Mouse (Mus musculus) limb, embryonic 14.5 days (tissue): Measurements from ENCODE around the gene Sox8. TPM values are rescaled to one million over a fixed set of nuclear protein-coding genes. Genes with fewer than 3 reads are reported as not detected.

Source experiments
- ATAC-seq: fragments of 200-750 bp; cut with Nextera tagmentation; 2 replicates; pipeline ENCODE4 v1.8.0; 2017; ENCODE audit warnings: low read depth, moderate number of reproducible peaks, moderate TSS enrichment; ENCODE audit not compliant: low FRiP score
- DNase-seq: peaks from one replicate; pipeline ENCODE4 v3.0.0-alpha.2; 2015; ENCODE audit warnings: low spot score
- H3K27ac ChIP-seq: fragments of 300-500 bp; sonication (generic); replicated peaks from 2 replicates; pipeline ENCODE4 v1.5.1; 2014; ENCODE audit warnings: low read depth, mild to moderate bottlenecking, low read length, moderate library complexity, mixed read lengths
- H3K27me3 ChIP-seq: fragments of 300-500 bp; sonication (generic); 2 replicates; pipeline ENCODE4 v1.6.1; 2014; ENCODE audit warnings: low read length, mixed read lengths; ENCODE audit not compliant: control insufficient read depth, insufficient read depth
- H3K36me3 ChIP-seq: fragments of 300-500 bp; sonication (generic); 2 replicates; pipeline ENCODE4 v1.6.1; 2014; ENCODE audit warnings: mild to moderate bottlenecking, low read length, moderate library complexity, mixed read lengths; ENCODE audit not compliant: control insufficient read depth, insufficient read depth
- H3K4me1 ChIP-seq: fragments of 300-500 bp; sonication (generic); 2 replicates; pipeline ENCODE4 v1.6.1; 2014; ENCODE audit warnings: antibody characterized with exemption, low read length, mixed read lengths; ENCODE audit not compliant: control insufficient read depth, insufficient read depth
- H3K4me2 ChIP-seq: fragments of 300-500 bp; sonication (generic); replicated peaks from 2 replicates; pipeline ENCODE4 v1.6.1; 2014; ENCODE audit warnings: low read depth, mild to moderate bottlenecking, low read length, moderate library complexity; ENCODE audit not compliant: severe bottlenecking
- H3K4me3 ChIP-seq: fragments of 300-500 bp; sonication (generic); replicated peaks from 2 replicates; pipeline ENCODE4 v1.5.1; 2014; ENCODE audit warnings: low read length
- H3K9ac ChIP-seq: fragments of 300-500 bp; sonication (generic); 2 replicates; pipeline ENCODE4 v1.6.1; 2014; ENCODE audit warnings: mild to moderate bottlenecking, low read depth, low read length, moderate library complexity; ENCODE audit not compliant: severe bottlenecking
- H3K9me3 ChIP-seq: fragments of 300-500 bp; sonication (generic); 2 replicates; pipeline ENCODE4 v1.6.1; 2016; ENCODE audit warnings: low read length; ENCODE audit not compliant: control insufficient read depth
- POLR2A ChIP-seq: fragments of 200-500 bp; IDR thresholded peaks from 2 replicates; pipeline ENCODE4 v1.8.0; 2012; ENCODE audit warnings: inconsistent platforms, mild to moderate bottlenecking, moderate library complexity, borderline replicate concordance; ENCODE audit not compliant: insufficient read depth, insufficient read length; ENCODE audit errors: extremely low read depth
- WGBS: fragments of 180-500 bp; shearing (Covaris S2); extraction: QIAGEN DNeasy Blood & Tissue Kit; methylation state at CpG from one replicate; pipeline ENCODE4 v1.1.7; 2014; 5-methylcytosine and 5-hydroxymethylcytosine counted together
- polyA plus RNA-seq, 2 experiments: library from polyadenylated mRNA; depleted of rRNA in 1 of 2; stranded (reverse) in 1 of 2; unstranded in 1 of 2; fragments of >200 nt; fragmentation: Nextera tagmentation in 1 of 2; extraction: Ambion mirVana in 1 of 2; gene quantifications; 2 replicates each; pipeline versions ENCODE4 v1.2.1 to v1.2.3; 2012 to 2014

Sox8 gene
- polyA plus RNA-seq, 2 experiments = 16.3 to 16.7 TPM

DNA sequence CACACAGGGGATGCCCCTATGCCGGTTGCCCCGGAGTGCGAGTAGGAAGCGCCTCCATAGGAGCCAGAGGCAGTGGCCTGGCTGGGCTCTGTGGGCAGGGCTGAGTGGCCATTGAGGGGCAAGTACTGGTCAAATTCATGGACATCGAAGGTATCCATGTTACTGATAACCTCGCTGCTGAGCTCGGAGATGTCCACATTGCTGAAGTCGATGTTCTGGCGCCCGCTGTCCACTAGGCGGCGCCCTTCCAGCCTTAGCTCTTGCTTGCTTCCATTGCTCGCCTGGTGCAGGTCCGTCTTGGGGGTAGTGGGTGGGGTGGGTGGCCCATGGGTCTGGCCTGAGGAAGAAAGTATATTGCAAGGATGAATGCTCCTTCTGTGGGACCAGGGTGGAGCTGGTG, 2.7 kb downstream of the Sox8 start:
- Histone ChIP-seq H3K4me1 (peaks cover 30% of the 10 kb centered on the region), H3K4me2 (peak overlapping the region; percentile 99), H3K9ac (no peak overlapping the region), H3K9me3 (no peaks in the 10 kb centered on the region), H3K36me3 (no peaks in the 10 kb centered on the region; the same call in 1 of the 2 replicates), H3K4me3 (peak overlapping the region; percentile 56; the same call in 1 of the 2 replicates), H3K27ac (0 out of 2 replicates have a peak overlapping the region, but pooled peaks have one; percentile 26), H3K27me3 (peaks cover 21% of the 10 kb centered on the region)
- peak; percentile 13; the same call in 1 of the 2 replicates for ATAC-seq
- peak; percentile 76 for DNase-seq
- TF ChIP-seq POLR2A = no peak
- 24% methylated on average over 14 of the region's 14 CpGs for WGBS

DNA sequence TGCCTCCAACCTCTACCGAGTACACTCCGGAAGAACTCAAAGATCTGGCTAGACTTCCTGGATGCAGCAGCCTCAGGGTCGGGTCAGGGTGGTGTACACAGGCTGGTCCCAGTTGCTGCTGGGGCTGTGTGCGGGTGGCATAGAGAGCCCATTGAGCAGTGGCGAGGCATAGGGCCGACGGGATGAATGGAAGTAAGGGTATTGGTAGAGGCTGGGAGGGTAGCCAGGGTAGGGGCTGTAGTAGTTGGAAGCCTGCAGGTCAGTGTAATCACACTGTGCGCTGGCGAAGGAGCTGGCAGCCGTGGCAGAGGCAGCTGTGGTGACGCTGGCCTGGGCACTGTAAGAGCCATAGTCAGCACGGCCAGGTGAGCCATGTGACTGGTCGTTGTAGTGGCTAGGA, 3.2 kb downstream of the Sox8 start:
- Histone ChIP-seq H3K4me2 (peak overlapping the region; percentile 99; the same call in 1 of the 2 replicates), H3K36me3 (no peaks in the 10 kb centered on the region; the same call in 1 of the 2 replicates), H3K27me3 (peaks cover 21% of the 10 kb centered on the region), H3K27ac (no peak overlapping the region), H3K9ac (no peak overlapping the region), H3K4me1 (peaks cover 30% of the 10 kb centered on the region), H3K4me3 (no peak overlapping the region), H3K9me3 (no peaks in the 10 kb centered on the region)
- DNase-seq (no peak), ATAC-seq (no peak)
- no peak for TF ChIP-seq POLR2A
- 81% methylated on average over 11 of the region's 13 CpGs for WGBS

DNA sequence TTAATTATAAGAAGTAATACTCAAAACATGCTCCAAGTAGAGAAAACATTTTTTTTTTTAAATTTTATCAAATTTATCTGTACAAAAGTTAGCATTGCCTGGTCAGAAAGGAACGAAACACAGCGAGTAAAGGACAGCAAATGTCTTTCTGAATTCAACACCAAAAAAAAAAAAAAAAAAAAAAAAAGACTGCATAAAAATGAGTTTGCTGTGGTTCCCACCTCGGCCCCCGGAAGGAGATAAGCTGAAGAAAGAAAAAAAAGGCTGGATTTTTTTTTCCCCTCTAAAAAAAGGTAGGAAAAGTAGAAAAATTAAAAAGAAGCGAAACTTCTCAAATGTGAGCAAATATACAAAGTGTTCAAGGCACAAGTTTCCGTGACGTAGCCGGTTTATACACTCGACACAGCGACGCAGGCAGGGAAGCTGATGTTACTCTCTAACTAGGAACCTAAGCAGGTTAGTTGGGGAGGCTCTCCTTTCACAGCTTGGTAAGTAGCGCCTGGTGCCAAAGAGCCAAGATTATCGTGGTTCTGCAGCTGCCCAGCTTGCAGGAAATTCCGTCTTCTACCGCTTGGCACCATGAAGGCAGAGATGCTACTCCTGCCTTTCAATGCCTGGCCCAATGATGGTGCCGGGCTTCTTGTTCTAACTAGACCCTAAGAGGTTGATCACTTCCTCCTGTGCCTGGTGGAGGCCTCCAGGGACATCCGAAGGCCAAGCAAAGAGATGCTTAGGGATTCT, 4.5 kb downstream of the Sox8 start:
- Histone ChIP-seq H3K4me2 (0 out of 2 replicates have a peak overlapping the region, but pooled peaks have one; percentile 13), H3K4me3 (no peak overlapping the region), H3K27me3 (peaks cover 15% of the 10 kb centered on the region), H3K27ac (no peak overlapping the region), H3K9ac (no peak overlapping the region; the same call in 1 of the 2 replicates), H3K4me1 (peaks cover 30% of the 10 kb centered on the region), H3K36me3 (no peaks in the 10 kb centered on the region; the same call in 1 of the 2 replicates), H3K9me3 (no peaks in the 10 kb centered on the region)
- DNase-seq (no peak), ATAC-seq (no peak)
- TF ChIP-seq POLR2A = no peak
- whole genome bisulfite sequencing = 74% methylated on average over 17 of the region's 17 CpGs

DNA sequence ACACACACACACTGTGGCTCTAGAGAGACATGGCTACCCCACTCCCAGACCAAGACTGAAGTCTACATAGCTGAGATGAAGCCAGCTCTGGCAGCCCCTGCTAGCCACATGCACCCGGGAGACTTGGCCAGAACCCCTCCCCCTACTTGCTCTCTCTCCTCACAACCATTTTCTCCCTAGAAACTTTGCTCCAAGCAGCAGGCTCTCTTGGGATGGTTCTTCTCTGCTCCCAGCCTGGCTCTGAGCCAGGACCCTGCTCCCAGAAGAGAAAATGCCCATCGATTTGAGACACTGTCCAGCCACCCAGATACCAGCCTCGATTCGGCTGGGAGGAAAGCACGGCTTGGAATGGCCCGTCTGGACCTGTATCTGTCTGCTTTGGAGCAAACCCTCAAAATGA, 5.2 kb downstream of the Sox8 start:
- DNase-seq (no peak), ATAC-seq (no peak)
- Histone ChIP-seq H3K36me3 (no peaks in the 10 kb centered on the region; the same call in 1 of the 2 replicates), H3K27me3 (peaks cover 13% of the 10 kb centered on the region), H3K9me3 (no peaks in the 10 kb centered on the region), H3K4me3 (no peak overlapping the region), H3K4me1 (peaks cover 29% of the 10 kb centered on the region), H3K9ac (no peak overlapping the region), H3K4me2 (no peak overlapping the region; the same call in 1 of the 2 replicates), H3K27ac (no peak overlapping the region)
- no peak for TF ChIP-seq POLR2A
- WGBS = 31% methylated on average over 6 of the region's 6 CpGs

DNA sequence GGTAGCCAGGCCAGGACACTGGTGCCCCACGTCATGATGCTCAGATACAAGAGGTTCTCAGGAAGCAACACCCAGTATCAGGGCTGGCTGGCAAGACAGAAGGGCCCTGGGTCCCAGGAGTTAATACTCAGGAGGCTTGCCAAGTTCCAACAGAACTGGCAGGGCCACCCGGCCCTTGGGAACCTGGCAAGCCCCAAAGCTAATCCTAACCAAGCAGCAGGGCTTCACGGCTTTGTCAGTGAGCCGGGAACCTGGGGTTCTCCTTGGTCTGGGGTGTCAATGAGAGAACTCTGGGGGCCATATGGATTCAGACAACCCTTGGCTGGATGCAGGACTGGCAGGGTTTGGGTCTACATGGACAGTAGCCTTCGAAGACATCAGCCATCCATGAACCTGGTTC, 6.0 kb downstream of the Sox8 start:
- no peak for ATAC-seq
- no peak overlapping the region for H3K9ac ChIP-seq
- peaks cover 21% of the 10 kb centered on the region for H3K4me1 ChIP-seq
- no peaks in the 10 kb centered on the region; the same call in 1 of the 2 replicates for H3K36me3 ChIP-seq
- no peak overlapping the region for H3K4me3 ChIP-seq
- H3K4me2 ChIP-seq = no peak overlapping the region
- H3K27ac ChIP-seq = no peak overlapping the region
- DNase-seq = no peak
- no peaks in the 10 kb centered on the region for H3K9me3 ChIP-seq
- TF ChIP-seq POLR2A = no peak
- WGBS = 81% methylated on average over 5 of the region's 5 CpGs
- H3K27me3 ChIP-seq = peaks cover 7% of the 10 kb centered on the region
